Mouse (Mus musculus) testis, adult 2 months (tissue): ENCODE measurements around the gene Pex5.

Experiments
- CTCF ChIP-seq: fragments of 200-500 bp; IDR thresholded peaks from 2 replicates; pipeline ENCODE4 v1.5.1; 2012; ENCODE audit warnings: low read depth, mild to moderate bottlenecking, inconsistent platforms, low read length, moderate library complexity; ENCODE audit not compliant: control insufficient read depth, insufficient read depth, insufficient replicate concordance
- POLR2A ChIP-seq: fragments of 200-500 bp; IDR thresholded peaks from 2 replicates; pipeline ENCODE4 v1.6.1; 2012; ENCODE audit warnings: low read depth, mild to moderate bottlenecking, inconsistent platforms, low read length, moderate library complexity; ENCODE audit not compliant: control insufficient read depth

- TF ChIP-seq CTCF (no peak), POLR2A (no peak)
Measured at GRCm38 (mm10) chr6:124379331-124379730, 35.5 kb downstream of the Pex5 start.
